Mouse (Mus musculus) liver, embryonic 14.5 days (tissue): ENCODE data around the gene Syt7.

ENCODE experiments used
- CTCF ChIP-seq: IDR thresholded peaks from 2 replicates; pipeline ENCODE4 v1.5.1; 2016; ENCODE audit warnings: antibody characterized with exemption, low read depth, control low read depth
- EP300 ChIP-seq: IDR thresholded peaks from 2 replicates; pipeline ENCODE4 v1.6.1; 2016; ENCODE audit warnings: antibody characterized with exemption, low read depth

DNA sequence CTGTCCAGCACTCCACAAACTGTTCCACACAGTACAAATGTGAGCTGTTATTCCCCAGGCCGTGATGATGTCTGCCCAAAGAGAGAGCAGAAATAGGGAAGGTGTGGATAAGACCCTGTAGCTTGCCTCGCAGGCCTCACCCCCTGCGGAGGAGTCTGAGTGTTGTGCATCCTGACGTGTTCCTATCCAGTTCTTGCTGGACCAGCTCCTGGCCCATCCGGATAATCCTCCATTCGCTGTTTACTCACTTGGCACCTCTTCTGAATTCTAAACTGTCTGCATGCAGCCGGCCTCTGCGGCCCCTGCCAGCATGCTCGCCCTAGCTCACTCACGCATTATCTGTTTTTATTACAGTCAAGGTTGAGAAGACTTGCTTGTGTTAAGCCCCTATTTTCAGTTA, 15.5 kb downstream of the Syt7 start:
- TF ChIP-seq CTCF: no peak
- no peak for TF ChIP-seq EP300
